Mouse (Mus musculus): ENCODE data around the gene Frmd4a. TPM values are rescaled to one million over a fixed set of nuclear protein-coding genes. Genes with fewer than 3 reads are reported as not detected.

The Frmd4a gene
- polyA plus RNA-seq, 1 experiment from 2014 or later = 16.7 TPM

- ATAC-seq = no peak
- no peak overlapping the region for H3K27ac ChIP-seq
- H3K4me3 ChIP-seq = no peak overlapping the region
- no peak overlapping the region for H3K9ac ChIP-seq
- H3K36me3 ChIP-seq = peaks cover 33% of the 10 kb centered on the region
- H3K9me3 ChIP-seq (replicated peaks) = no peaks in the 10 kb centered on the region
- H3K27me3 ChIP-seq (replicated peaks) = no peaks in the 10 kb centered on the region
- H3K4me1 ChIP-seq = no peaks in the 10 kb centered on the region
- H3K4me2 ChIP-seq = no peak overlapping the region
- WGBS (ENCODE audit: insufficient replicate concordance) = 85% methylated on average over 12 of the region's 12 CpGs
Measured at GRCm38 (mm10) chr2:4620640-4621401, 603.3 kb downstream of the Frmd4a start.

GRCm38 (mm10) chr2:4621471-4621985, 604.0 kb downstream of the Frmd4a start:
- no peak overlapping the region for H3K27ac ChIP-seq
- ATAC-seq = no peak
- WGBS (ENCODE audit: insufficient replicate concordance) = 76% methylated on average over 3 of the region's 3 CpGs

GRCm38 (mm10) chr2:4626911-4627310, 609.4 kb downstream of the Frmd4a start:
- Histone ChIP-seq H3K4me1 (no peaks in the 10 kb centered on the region), H3K27me3 (replicated peaks) (no peaks in the 10 kb centered on the region), H3K9ac (no peak overlapping the region), H3K27ac (no peak overlapping the region), H3K9me3 (replicated peaks) (no peaks in the 10 kb centered on the region), H3K4me2 (no peak overlapping the region), H3K4me3 (no peak overlapping the region), H3K36me3 (peaks cover 81% of the 10 kb centered on the region)
- WGBS (ENCODE audit: insufficient replicate concordance) = 92% methylated on average over 3 of the region's 3 CpGs
- no peak for ATAC-seq

More at GRCm38 (mm10) chr2:4621471-4621985, 604.0 kb downstream of the Frmd4a start:
- H3K9ac ChIP-seq = no peak overlapping the region
- H3K27me3 ChIP-seq (replicated peaks) = no peaks in the 10 kb centered on the region
- no peaks in the 10 kb centered on the region for H3K9me3 ChIP-seq (replicated peaks)
- H3K4me1 ChIP-seq = no peaks in the 10 kb centered on the region
- H3K4me2 ChIP-seq = no peak overlapping the region
- H3K36me3 ChIP-seq = peaks cover 39% of the 10 kb centered on the region
- no peak overlapping the region for H3K4me3 ChIP-seq

- H3K27ac ChIP-seq = no peak overlapping the region
- no peak overlapping the region for H3K9ac ChIP-seq
- peak; percentile 37; the same call in 1 of the 2 replicates for ATAC-seq
- H3K9me3 ChIP-seq (replicated peaks) = no peaks in the 10 kb centered on the region
- H3K4me3 ChIP-seq = no peak overlapping the region
- H3K4me2 ChIP-seq = no peak overlapping the region
- no peaks in the 10 kb centered on the region for H3K4me1 ChIP-seq
- WGBS (ENCODE audit: insufficient replicate concordance) = 69% methylated on average over 2 of the region's 2 CpGs
- H3K27me3 ChIP-seq (replicated peaks) = no peaks in the 10 kb centered on the region
- H3K36me3 ChIP-seq = peaks cover 79% of the 10 kb centered on the region
Measured at GRCm38 (mm10) chr2:4628920-4629319, 611.4 kb downstream of the Frmd4a start.

- Histone ChIP-seq H3K27ac (no peak overlapping the region), H3K27me3 (replicated peaks) (no peaks in the 10 kb centered on the region), H3K4me3 (no peak overlapping the region), H3K4me1 (no peaks in the 10 kb centered on the region), H3K9ac (no peak overlapping the region), H3K4me2 (no peak overlapping the region), H3K9me3 (replicated peaks) (no peaks in the 10 kb centered on the region), H3K36me3 (peaks cover 79% of the 10 kb centered on the region)
- no peak for ATAC-seq
- 73% methylated on average over 11 of the region's 11 CpGs for WGBS (ENCODE audit: insufficient replicate concordance)
Measured at GRCm38 (mm10) chr2:4629470-4629869, 612.0 kb downstream of the Frmd4a start.

- no peaks in the 10 kb centered on the region for H3K9me3 ChIP-seq (replicated peaks)
- H3K27ac ChIP-seq = no peak overlapping the region
- no peaks in the 10 kb centered on the region for H3K27me3 ChIP-seq (replicated peaks)
- 92% methylated on average over 10 of the region's 10 CpGs for WGBS (ENCODE audit: insufficient replicate concordance)
- H3K4me3 ChIP-seq = no peak overlapping the region
- no peaks in the 10 kb centered on the region for H3K4me1 ChIP-seq
- H3K36me3 ChIP-seq = peaks cover 83% of the 10 kb centered on the region
- no peak overlapping the region for H3K4me2 ChIP-seq
- no peak for ATAC-seq
- no peak overlapping the region for H3K9ac ChIP-seq
Measured at GRCm38 (mm10) chr2:4630197-4630835, 612.8 kb downstream of the Frmd4a start.

GRCm38 (mm10) chr2:4635804-4636203, 618.3 kb downstream of the Frmd4a start:
- WGBS (ENCODE audit: insufficient replicate concordance) = 86% methylated on average over 8 of the region's 8 CpGs
- Histone ChIP-seq H3K4me3 (no peak overlapping the region), H3K27me3 (replicated peaks) (no peaks in the 10 kb centered on the region), H3K9me3 (replicated peaks) (no peaks in the 10 kb centered on the region), H3K4me1 (no peaks in the 10 kb centered on the region), H3K36me3 (peaks cover 92% of the 10 kb centered on the region), H3K4me2 (no peak overlapping the region), H3K27ac (no peak overlapping the region), H3K9ac (no peak overlapping the region)
- ATAC-seq = no peak

GRCm38 (mm10) chr2:4636656-4637055, 619.1 kb downstream of the Frmd4a start:
- H3K27me3 ChIP-seq (replicated peaks) = no peaks in the 10 kb centered on the region
- no peaks in the 10 kb centered on the region for H3K9me3 ChIP-seq (replicated peaks)
- no peak overlapping the region for H3K4me3 ChIP-seq
- no peaks in the 10 kb centered on the region for H3K4me1 ChIP-seq
- peaks cover 94% of the 10 kb centered on the region for H3K36me3 ChIP-seq
- no peak overlapping the region for H3K27ac ChIP-seq
- ATAC-seq = no peak
- 74% methylated on average over 7 of the region's 7 CpGs for WGBS (ENCODE audit: insufficient replicate concordance)
- no peak overlapping the region for H3K9ac ChIP-seq
- no peak overlapping the region for H3K4me2 ChIP-seq

GRCm38 (mm10) chr2:4638189-4638588, 620.7 kb downstream of the Frmd4a start:
- WGBS (ENCODE audit: insufficient replicate concordance) = 82% methylated on average over 3 of the region's 3 CpGs
- Histone ChIP-seq H3K27me3 (replicated peaks) (no peaks in the 10 kb centered on the region), H3K27ac (no peak overlapping the region), H3K4me1 (no peaks in the 10 kb centered on the region), H3K9ac (no peak overlapping the region), H3K4me3 (no peak overlapping the region), H3K4me2 (no peak overlapping the region), H3K36me3 (peaks cover 94% of the 10 kb centered on the region), H3K9me3 (replicated peaks) (no peaks in the 10 kb centered on the region)
- no peak for ATAC-seq

GRCm38 (mm10) chr2:4645066-4645465, 627.5 kb downstream of the Frmd4a start:
- no peaks in the 10 kb centered on the region for H3K9me3 ChIP-seq (replicated peaks)
- no peaks in the 10 kb centered on the region for H3K27me3 ChIP-seq (replicated peaks)
- H3K4me3 ChIP-seq = no peak overlapping the region
- ATAC-seq = no peak
- 75% methylated on average over 4 of the region's 4 CpGs for WGBS (ENCODE audit: insufficient replicate concordance)
- H3K9ac ChIP-seq = no peak overlapping the region
- H3K4me1 ChIP-seq = peaks cover 6% of the 10 kb centered on the region
- H3K4me2 ChIP-seq = no peak overlapping the region
- peaks cover 72% of the 10 kb centered on the region for H3K36me3 ChIP-seq
- no peak overlapping the region for H3K27ac ChIP-seq

- Histone ChIP-seq H3K36me3 (peaks cover 45% of the 10 kb centered on the region), H3K4me2 (no peak overlapping the region), H3K4me1 (peaks cover 18% of the 10 kb centered on the region), H3K9ac (no peak overlapping the region), H3K27ac (no peak overlapping the region), H3K9me3 (replicated peaks) (no peaks in the 10 kb centered on the region), H3K27me3 (replicated peaks) (no peaks in the 10 kb centered on the region), H3K4me3 (no peak overlapping the region)
- WGBS (ENCODE audit: insufficient replicate concordance) = 90% methylated on average over 4 of the region's 4 CpGs
- ATAC-seq = no peak
Measured at GRCm38 (mm10) chr2:4648094-4648493, 630.6 kb downstream of the Frmd4a start.

- Histone ChIP-seq H3K36me3 (peaks cover 32% of the 10 kb centered on the region), H3K4me3 (peak overlapping the region; percentile 96), H3K9me3 (replicated peaks) (no peaks in the 10 kb centered on the region), H3K4me1 (peaks cover 18% of the 10 kb centered on the region), H3K27me3 (replicated peaks) (no peaks in the 10 kb centered on the region), H3K27ac (no peak overlapping the region), H3K9ac (no peak overlapping the region), H3K4me2 (peak overlapping the region; percentile 80)
- ATAC-seq = no peak
- WGBS (ENCODE audit: insufficient replicate concordance) = 92% methylated on average over 2 of the region's 2 CpGs
Measured at GRCm38 (mm10) chr2:4649646-4650045, 632.1 kb downstream of the Frmd4a start.

All from liver, embryonic 12.5 days (tissue).